Mouse (Mus musculus) bone marrow macrophage, adult 2 months (primary cell): ENCODE data around the gene Lbp.
A peak's percentile ranks its signal among the peaks of the same experiment; 100 is the strongest.

Experiments used
- CTCF ChIP-seq: IDR thresholded peaks from 2 replicates; pipeline ENCODE4 v1.5.1; 2012; ENCODE audit warnings: low read depth, mild to moderate bottlenecking, low read length, moderate library complexity
- POLR2A ChIP-seq: IDR thresholded peaks from 2 replicates; pipeline ENCODE4 v1.6.1; 2012; ENCODE audit warnings: mild to moderate bottlenecking, low read depth, low read length, borderline replicate concordance

DNA sequence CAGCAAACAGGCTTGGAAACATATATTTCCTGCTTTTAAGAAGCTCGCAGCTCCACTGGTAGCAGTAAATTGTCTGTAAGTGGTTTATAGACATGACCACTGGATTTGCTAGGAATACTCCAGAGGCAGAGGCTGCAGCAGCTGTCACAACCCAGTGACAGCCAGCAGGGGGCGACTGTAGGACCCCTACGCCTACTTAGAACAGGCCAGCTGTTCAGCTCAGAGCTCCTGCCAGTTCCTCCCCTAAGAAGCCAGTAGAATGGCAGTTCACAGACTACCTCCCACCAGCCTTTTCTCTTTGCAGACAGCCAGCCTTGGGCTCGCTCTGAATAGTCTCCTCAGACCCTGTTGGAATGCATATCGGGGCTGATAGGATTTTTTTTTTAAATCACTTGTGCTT is 10.7 kb downstream of the Lbp start:
- no peak for TF ChIP-seq POLR2A
- TF ChIP-seq CTCF: peak; percentile 21; the same call in 1 of the 2 replicates
